Mouse (Mus musculus) forebrain, embryonic 13.5 days (tissue): ENCODE measurements at regions not wholly inside any gene's neighbourhood (a gene's known extent, or its start where the extent isn't known, plus 50 kb on each side); places are given as distances from the start of the nearest gene placed in this dataset.
A peak's percentile ranks its signal among the peaks of the same experiment; 100 is the strongest.

Experiments
- ATAC-seq: fragments of 200-750 bp; cut with Nextera tagmentation; 2 replicates; pipeline ENCODE4 v1.8.0; 2017
- H3K27ac ChIP-seq: fragments of 300-500 bp; sonication (generic); 2 replicates; pipeline ENCODE4 v1.5.1; 2015; ENCODE audit warnings: inconsistent platforms, mild to moderate bottlenecking, moderate library complexity
- H3K27me3 ChIP-seq: fragments of 300-500 bp; sonication (generic); 2 replicates; pipeline ENCODE4 v1.6.1; 2015; ENCODE audit warnings: mild to moderate bottlenecking, inconsistent platforms
- H3K36me3 ChIP-seq: fragments of 300-500 bp; sonication (generic); 2 replicates; pipeline ENCODE4 v1.6.1; 2015; ENCODE audit warnings: mild to moderate bottlenecking, inconsistent platforms; ENCODE audit not compliant: poor library complexity, severe bottlenecking
- H3K4me1 ChIP-seq: fragments of 300-500 bp; sonication (generic); 2 replicates; pipeline ENCODE4 v1.6.1; 2015; ENCODE audit warnings: inconsistent platforms
- H3K4me2 ChIP-seq: fragments of 300-500 bp; sonication (generic); 2 replicates; pipeline ENCODE4 v1.6.1; 2015; ENCODE audit warnings: inconsistent platforms, mild to moderate bottlenecking, moderate library complexity
- H3K4me3 ChIP-seq: fragments of 300-500 bp; sonication (generic); 2 replicates; pipeline ENCODE4 v1.5.1; 2015; ENCODE audit warnings: mild to moderate bottlenecking, inconsistent platforms
- H3K9ac ChIP-seq: fragments of 300-500 bp; sonication (generic); 2 replicates; pipeline ENCODE4 v1.6.1; 2015; ENCODE audit warnings: mild to moderate bottlenecking, inconsistent platforms
- H3K9me3 ChIP-seq: fragments of 300-500 bp; sonication (generic); replicated peaks from 2 replicates; pipeline ENCODE4 v1.6.1; 2016; ENCODE audit warnings: inconsistent platforms
- WGBS: fragments of 180-500 bp; shearing (Covaris S2); methylation state at CpG from one replicate; pipeline ENCODE4 v1.1.7; 2015; 5-methylcytosine and 5-hydroxymethylcytosine counted together

- Histone ChIP-seq H3K27me3 (no peaks in the 10 kb centered on the region), H3K4me2 (no peak overlapping the region), H3K4me1 (no peaks in the 10 kb centered on the region), H3K9ac (no peak overlapping the region), H3K27ac (no peak overlapping the region), H3K9me3 (no peaks in the 10 kb centered on the region), H3K36me3 (no peaks in the 10 kb centered on the region), H3K4me3 (no peak overlapping the region)
- no peak for ATAC-seq
- WGBS = 93% methylated on average over 1 of the region's 1 CpGs
Observed at GRCm38 (mm10) chr12:17601245-17602023, 56.8 kb downstream of the Odc1 start.

DNA sequence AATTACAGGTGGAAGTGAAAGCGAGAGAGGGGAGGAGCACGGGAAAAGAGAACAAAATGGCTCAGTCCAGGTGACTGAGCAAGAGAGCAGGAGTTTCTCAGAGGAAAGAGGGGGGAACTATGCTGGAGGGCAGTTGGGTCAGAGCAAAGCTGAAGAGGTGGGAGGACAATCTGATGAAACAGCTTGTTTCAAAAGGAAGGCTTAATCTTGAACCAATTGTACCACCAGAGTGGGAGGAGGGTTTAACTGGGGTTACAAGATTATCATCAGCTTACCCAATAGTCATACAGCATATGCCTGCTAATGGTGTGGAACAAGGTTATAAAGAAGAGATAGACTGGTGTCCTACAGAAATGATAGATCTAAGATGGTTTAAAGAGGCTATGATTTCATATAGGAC is 59.0 kb downstream of the Odc1 start:
- Histone ChIP-seq H3K36me3 (no peaks in the 10 kb centered on the region), H3K27me3 (no peaks in the 10 kb centered on the region), H3K4me3 (no peak overlapping the region), H3K4me1 (no peaks in the 10 kb centered on the region), H3K9me3 (no peaks in the 10 kb centered on the region), H3K4me2 (no peak overlapping the region), H3K9ac (no peak overlapping the region), H3K27ac (no peak overlapping the region)
- no peak for ATAC-seq
- WGBS = 90% methylated on average over 2 of the region's 2 CpGs

- Histone ChIP-seq H3K9me3 (no peaks in the 10 kb centered on the region), H3K4me1 (no peaks in the 10 kb centered on the region), H3K4me3 (no peak overlapping the region), H3K27ac (no peak overlapping the region), H3K9ac (no peak overlapping the region), H3K4me2 (no peak overlapping the region), H3K27me3 (no peaks in the 10 kb centered on the region), H3K36me3 (no peaks in the 10 kb centered on the region)
- no peak for ATAC-seq
- 95% methylated on average over 1 of the region's 1 CpGs for WGBS
Observed at GRCm38 (mm10) chr12:17610384-17610783, 65.8 kb downstream of the Odc1 start.

- Histone ChIP-seq H3K4me3 (no peak overlapping the region), H3K9ac (no peak overlapping the region), H3K9me3 (no peaks in the 10 kb centered on the region), H3K36me3 (no peaks in the 10 kb centered on the region), H3K27me3 (no peaks in the 10 kb centered on the region), H3K27ac (no peak overlapping the region), H3K4me1 (no peaks in the 10 kb centered on the region), H3K4me2 (no peak overlapping the region)
- ATAC-seq = no peak
- 89% methylated on average over 3 of the region's 3 CpGs for WGBS
Observed at GRCm38 (mm10) chr12:17611988-17612387, 67.4 kb downstream of the Odc1 start.

DNA sequence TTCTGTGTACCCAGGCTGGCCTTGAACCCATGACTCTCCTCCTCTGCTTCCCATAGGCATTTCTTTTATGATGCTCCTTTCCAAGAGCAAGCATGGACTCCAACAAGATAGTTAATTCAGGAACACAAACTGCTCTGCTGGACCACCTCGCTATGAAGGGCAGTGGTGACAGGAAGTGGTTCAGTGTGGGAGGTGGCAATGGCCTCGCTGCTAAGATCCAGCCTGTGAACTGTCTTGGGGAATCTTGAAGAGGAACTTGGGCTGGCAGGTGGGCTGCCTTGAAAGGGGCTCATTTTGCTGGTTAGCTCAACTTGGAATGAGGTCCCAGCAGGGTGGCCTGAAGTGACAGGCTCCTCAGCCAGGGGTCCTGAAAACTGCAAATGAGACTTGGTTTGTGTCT is 72.4 kb upstream of the Hpcal1 start:
- H3K4me3 ChIP-seq = no peak overlapping the region
- no peaks in the 10 kb centered on the region for H3K36me3 ChIP-seq
- 39% methylated on average over 2 of the region's 2 CpGs for whole genome bisulfite sequencing
- no peak for ATAC-seq
- H3K4me2 ChIP-seq = no peak overlapping the region
- no peak overlapping the region for H3K9ac ChIP-seq
- peaks cover 22% of the 10 kb centered on the region for H3K4me1 ChIP-seq
- no peaks in the 10 kb centered on the region for H3K9me3 ChIP-seq
- H3K27ac ChIP-seq = no peak overlapping the region
- H3K27me3 ChIP-seq = peaks cover 10% of the 10 kb centered on the region

DNA sequence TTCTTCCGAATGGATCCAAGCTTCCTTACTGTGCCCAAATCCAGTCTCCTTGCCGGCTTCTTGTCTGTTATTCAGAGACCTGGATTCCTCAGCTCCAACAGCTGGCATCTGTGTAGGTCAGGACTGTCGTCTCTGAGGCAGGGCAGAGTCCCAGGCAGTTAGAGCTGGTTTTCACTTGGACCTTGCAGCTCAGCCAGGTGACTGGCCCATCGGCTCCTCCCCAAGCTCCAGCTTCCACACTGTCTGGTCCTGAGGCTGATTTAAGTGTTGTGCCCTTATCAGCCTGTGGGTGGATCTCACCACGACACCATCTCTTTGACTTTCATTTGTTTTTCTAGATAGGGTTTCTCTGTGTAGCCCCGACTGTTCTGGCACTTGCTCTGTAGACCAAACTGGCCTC is 70.4 kb upstream of the Hpcal1 start:
- Histone ChIP-seq H3K9ac (no peak overlapping the region), H3K27ac (no peak overlapping the region), H3K9me3 (no peaks in the 10 kb centered on the region), H3K27me3 (peaks cover 24% of the 10 kb centered on the region), H3K4me3 (no peak overlapping the region), H3K36me3 (no peaks in the 10 kb centered on the region), H3K4me1 (peaks cover 24% of the 10 kb centered on the region), H3K4me2 (no peak overlapping the region)
- WGBS = 60% methylated on average over 6 of the region's 6 CpGs
- no peak for ATAC-seq

DNA sequence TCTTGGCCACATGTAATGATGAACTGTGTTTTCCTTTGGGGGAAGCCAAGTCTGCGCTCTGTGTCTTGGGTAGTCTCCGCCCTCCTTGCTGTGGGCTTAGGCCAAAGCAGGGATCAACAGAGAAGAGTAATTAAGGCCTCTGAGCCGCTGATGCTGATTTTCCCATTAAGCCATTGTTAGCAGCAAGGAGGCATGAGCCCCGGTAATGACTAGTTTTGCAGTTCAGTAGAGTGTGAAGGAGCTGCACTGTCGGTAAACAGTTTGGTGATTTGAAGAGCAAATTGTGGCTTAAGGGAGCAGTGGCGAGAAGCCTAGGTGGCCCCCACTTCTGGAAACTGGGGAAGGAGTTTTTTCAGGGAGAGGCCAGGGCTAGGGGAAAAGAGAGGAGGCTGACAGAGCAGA is 69.2 kb upstream of the Hpcal1 start:
- no peaks in the 10 kb centered on the region for H3K36me3 ChIP-seq
- peak; percentile 82 for ATAC-seq
- peaks cover 35% of the 10 kb centered on the region for H3K4me1 ChIP-seq
- H3K9ac ChIP-seq = no peak overlapping the region
- H3K27ac ChIP-seq = peak overlapping the region; percentile 54; the same call in 1 of the 2 replicates
- H3K9me3 ChIP-seq = no peaks in the 10 kb centered on the region
- 0 out of 2 replicates have a peak overlapping the region, but pooled peaks have one; percentile 7 for H3K4me2 ChIP-seq
- 6% methylated on average over 6 of the region's 6 CpGs for WGBS
- H3K27me3 ChIP-seq = peaks cover 30% of the 10 kb centered on the region
- H3K4me3 ChIP-seq = no peak overlapping the region

- Histone ChIP-seq H3K9me3 (no peaks in the 10 kb centered on the region), H3K4me1 (peaks cover 35% of the 10 kb centered on the region), H3K4me3 (no peak overlapping the region), H3K4me2 (no peak overlapping the region), H3K36me3 (no peaks in the 10 kb centered on the region), H3K9ac (no peak overlapping the region), H3K27ac (no peak overlapping the region), H3K27me3 (peaks cover 36% of the 10 kb centered on the region)
- 18% methylated on average over 8 of the region's 8 CpGs for WGBS
- no peak for ATAC-seq
Observed at GRCm38 (mm10) chr12:17622509-17623005, 68.1 kb upstream of the Hpcal1 start.

DNA sequence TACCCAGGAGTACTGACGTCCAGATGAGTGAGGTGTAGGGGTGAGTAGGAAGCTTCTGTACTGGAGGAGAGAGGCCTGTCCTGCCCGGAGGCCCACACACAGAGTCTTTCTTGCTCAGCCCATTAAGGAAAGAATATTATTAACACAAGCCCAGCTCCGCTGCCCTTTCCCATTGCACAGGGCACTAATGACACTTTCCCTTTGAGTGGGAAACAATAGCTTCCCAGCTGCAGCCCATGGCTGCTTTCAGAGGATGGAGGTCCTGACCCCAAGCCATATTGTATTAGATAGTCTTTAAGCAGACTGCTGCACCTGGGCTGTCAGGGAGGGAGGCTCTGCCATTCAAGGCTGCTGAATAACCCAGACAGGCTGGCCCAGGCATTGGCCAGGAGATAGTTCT is 64.6 kb upstream of the Hpcal1 start:
- Histone ChIP-seq H3K4me1 (peaks cover 35% of the 10 kb centered on the region), H3K4me2 (no peak overlapping the region), H3K4me3 (no peak overlapping the region), H3K36me3 (no peaks in the 10 kb centered on the region), H3K9me3 (no peaks in the 10 kb centered on the region), H3K27ac (no peak overlapping the region), H3K9ac (no peak overlapping the region), H3K27me3 (peaks cover 34% of the 10 kb centered on the region)
- WGBS = 7% methylated on average over 3 of the region's 3 CpGs
- ATAC-seq = no peak

DNA sequence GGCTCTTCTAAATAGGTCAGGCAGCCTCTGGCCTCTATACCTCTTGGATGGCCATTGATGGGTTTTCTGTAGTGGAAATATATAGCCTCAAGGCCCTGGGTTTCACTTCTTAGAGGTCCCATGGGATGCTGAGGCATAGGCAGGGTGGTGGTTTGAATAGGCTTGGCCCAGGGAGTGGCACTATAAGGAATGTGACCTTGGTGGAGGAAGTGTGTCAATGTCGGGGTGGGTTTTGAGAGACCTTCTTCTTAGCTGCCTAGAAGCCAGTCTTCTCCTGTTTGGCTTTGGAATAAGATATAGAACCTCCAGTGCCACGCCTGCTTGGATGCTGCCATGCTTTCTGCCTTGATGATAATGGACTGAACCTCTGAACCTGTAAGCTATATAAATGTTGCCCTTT is 59.5 kb upstream of the Hpcal1 start:
- Histone ChIP-seq H3K27ac (no peak overlapping the region), H3K4me1 (peaks cover 2% of the 10 kb centered on the region), H3K9me3 (no peaks in the 10 kb centered on the region), H3K9ac (no peak overlapping the region), H3K4me2 (no peak overlapping the region), H3K4me3 (no peak overlapping the region), H3K27me3 (peaks cover 8% of the 10 kb centered on the region), H3K36me3 (no peaks in the 10 kb centered on the region)
- no peak for ATAC-seq
- 98% methylated on average over 2 of the region's 2 CpGs for WGBS

GRCm38 (mm10) chr12:17636146-17636545 is 54.5 kb upstream of the Hpcal1 start:
- H3K27me3 ChIP-seq = no peaks in the 10 kb centered on the region
- 58% methylated on average over 8 of the region's 8 CpGs for WGBS
- H3K4me1 ChIP-seq = no peaks in the 10 kb centered on the region
- H3K9me3 ChIP-seq = no peaks in the 10 kb centered on the region
- no peak overlapping the region for H3K4me2 ChIP-seq
- no peak for ATAC-seq
- no peak overlapping the region for H3K9ac ChIP-seq
- H3K36me3 ChIP-seq = no peaks in the 10 kb centered on the region
- no peak overlapping the region for H3K27ac ChIP-seq
- H3K4me3 ChIP-seq = no peak overlapping the region

GRCm38 (mm10) chr12:17636590-17636989 is 54.1 kb upstream of the Hpcal1 start:
- ATAC-seq = no peak
- H3K9ac ChIP-seq = no peak overlapping the region
- H3K4me1 ChIP-seq = no peaks in the 10 kb centered on the region
- no peak overlapping the region for H3K4me2 ChIP-seq
- no peak overlapping the region for H3K27ac ChIP-seq
- no peaks in the 10 kb centered on the region for H3K36me3 ChIP-seq
- WGBS = 72% methylated on average over 6 of the region's 6 CpGs
- no peak overlapping the region for H3K4me3 ChIP-seq
- no peaks in the 10 kb centered on the region for H3K9me3 ChIP-seq
- H3K27me3 ChIP-seq = no peaks in the 10 kb centered on the region
